Mouse (Mus musculus): ENCODE data around the gene Ppp1r9a. TPM values are rescaled to one million over a fixed set of nuclear protein-coding genes. Genes with fewer than 3 reads are reported as not detected.

The Ppp1r9a gene
- polyA plus RNA-seq, 1 experiment = 32.7 TPM

- TF ChIP-seq CTCF (IDR thresholded peaks at IDR 0.05; ENCODE audit: borderline replicate concordance, extremely low read depth, insufficient read depth, insufficient read length) (no peak), POLR2A (IDR thresholded peaks at IDR 0.05; ENCODE audit: borderline replicate concordance, extremely low read depth, insufficient read depth, insufficient read length, poor library complexity, severe bottlenecking) (no peak)
- no peak for DNase-seq (ENCODE audit: low read depth)
Observed at GRCm38 (mm10) chr6:4987084-4987483, 84.4 kb downstream of the Ppp1r9a start.

GRCm38 (mm10) chr6:4988688-4989087, 86.0 kb downstream of the Ppp1r9a start:
- TF ChIP-seq CTCF (IDR thresholded peaks at IDR 0.05; ENCODE audit: borderline replicate concordance, extremely low read depth, insufficient read depth, insufficient read length) (no peak), POLR2A (IDR thresholded peaks at IDR 0.05; ENCODE audit: borderline replicate concordance, extremely low read depth, insufficient read depth, insufficient read length, poor library complexity, severe bottlenecking) (no peak)
- DNase-seq (ENCODE audit: low read depth) = no peak

GRCm38 (mm10) chr6:4992308-4992707, 89.6 kb downstream of the Ppp1r9a start:
- DNase-seq (ENCODE audit: low read depth) = no peak
- TF ChIP-seq CTCF (IDR thresholded peaks at IDR 0.05; ENCODE audit: borderline replicate concordance, extremely low read depth, insufficient read depth, insufficient read length) = no peak
- no peak for TF ChIP-seq POLR2A (IDR thresholded peaks at IDR 0.05; ENCODE audit: borderline replicate concordance, extremely low read depth, insufficient read depth, insufficient read length, poor library complexity, severe bottlenecking)

- TF ChIP-seq POLR2A (IDR thresholded peaks at IDR 0.05; ENCODE audit: borderline replicate concordance, extremely low read depth, insufficient read depth, insufficient read length, poor library complexity, severe bottlenecking) (no peak), CTCF (IDR thresholded peaks at IDR 0.05; ENCODE audit: borderline replicate concordance, extremely low read depth, insufficient read depth, insufficient read length) (no peak)
- DNase-seq (ENCODE audit: low read depth) = peak; percentile 31
Observed at GRCm38 (mm10) chr6:4993600-4994160, 91.0 kb downstream of the Ppp1r9a start.

- DNase-seq (ENCODE audit: low read depth) = peak; percentile 41
- no peak for TF ChIP-seq CTCF (IDR thresholded peaks at IDR 0.05; ENCODE audit: borderline replicate concordance, extremely low read depth, insufficient read depth, insufficient read length)
Observed at GRCm38 (mm10) chr6:4994161-4994919, 91.6 kb downstream of the Ppp1r9a start.

GRCm38 (mm10) chr6:4997599-4997998, 94.9 kb downstream of the Ppp1r9a start:
- TF ChIP-seq POLR2A (IDR thresholded peaks at IDR 0.05; ENCODE audit: borderline replicate concordance, extremely low read depth, insufficient read depth, insufficient read length, poor library complexity, severe bottlenecking) (no peak), CTCF (IDR thresholded peaks at IDR 0.05; ENCODE audit: borderline replicate concordance, extremely low read depth, insufficient read depth, insufficient read length) (no peak)
- DNase-seq (ENCODE audit: low read depth) = no peak

GRCm38 (mm10) chr6:4998929-4999328, 96.2 kb downstream of the Ppp1r9a start:
- no peak for TF ChIP-seq CTCF (IDR thresholded peaks at IDR 0.05; ENCODE audit: borderline replicate concordance, extremely low read depth, insufficient read depth, insufficient read length)
- TF ChIP-seq POLR2A (IDR thresholded peaks at IDR 0.05; ENCODE audit: borderline replicate concordance, extremely low read depth, insufficient read depth, insufficient read length, poor library complexity, severe bottlenecking) = no peak
- peak; percentile 10 for DNase-seq (ENCODE audit: low read depth)

GRCm38 (mm10) chr6:5000788-5001187, 98.1 kb downstream of the Ppp1r9a start:
- DNase-seq (ENCODE audit: low read depth) = no peak
- no peak for TF ChIP-seq POLR2A (IDR thresholded peaks at IDR 0.05; ENCODE audit: borderline replicate concordance, extremely low read depth, insufficient read depth, insufficient read length, poor library complexity, severe bottlenecking)
- no peak for TF ChIP-seq CTCF (IDR thresholded peaks at IDR 0.05; ENCODE audit: borderline replicate concordance, extremely low read depth, insufficient read depth, insufficient read length)

GRCm38 (mm10) chr6:5005491-5006275, 103.0 kb downstream of the Ppp1r9a start:
- TF ChIP-seq POLR2A (IDR thresholded peaks at IDR 0.05; ENCODE audit: borderline replicate concordance, extremely low read depth, insufficient read depth, insufficient read length, poor library complexity, severe bottlenecking) = no peak
- TF ChIP-seq CTCF (IDR thresholded peaks at IDR 0.05; ENCODE audit: borderline replicate concordance, extremely low read depth, insufficient read depth, insufficient read length) = no peak
- peak; percentile 29 for DNase-seq (ENCODE audit: low read depth)

- TF ChIP-seq POLR2A (IDR thresholded peaks at IDR 0.05; ENCODE audit: borderline replicate concordance, extremely low read depth, insufficient read depth, insufficient read length, poor library complexity, severe bottlenecking) (no peak), CTCF (IDR thresholded peaks at IDR 0.05; ENCODE audit: borderline replicate concordance, extremely low read depth, insufficient read depth, insufficient read length) (no peak)
- DNase-seq (ENCODE audit: low read depth) = no peak
Observed at GRCm38 (mm10) chr6:5006283-5006946, 103.7 kb downstream of the Ppp1r9a start.

- TF ChIP-seq CTCF (IDR thresholded peaks at IDR 0.05; ENCODE audit: borderline replicate concordance, extremely low read depth, insufficient read depth, insufficient read length) (no peak), POLR2A (IDR thresholded peaks at IDR 0.05; ENCODE audit: borderline replicate concordance, extremely low read depth, insufficient read depth, insufficient read length, poor library complexity, severe bottlenecking) (no peak)
Observed at GRCm38 (mm10) chr6:5008166-5008565, 105.4 kb downstream of the Ppp1r9a start.

More at GRCm38 (mm10) chr6:5008166-5008565, 105.4 kb downstream of the Ppp1r9a start:
- DNase-seq (ENCODE audit: low read depth) = no peak
